Mouse (Mus musculus) left cerebral cortex, postnatal 14 days (tissue): ENCODE results near the gene Rasgef1b. TPM values are rescaled to one million over a fixed set of nuclear protein-coding genes. Genes with fewer than 3 reads are reported as not detected.

ENCODE experiments used
- DNase-seq, 2 experiments: peaks; one replicate each; pipeline ENCODE4 v3.0.0; 2021 to 2022; ENCODE audit warnings: low spot score in 2 of 2, mixed read lengths in 1 of 2
- intact Hi-C: fragments of 180-260 bp; cut with DNase I; formaldehyde crosslinking; loops from one replicate; pipeline ENCODE4 v1.15.1; 2025
- total RNA-seq, 2 experiments: library from RNA; stranded (reverse); gene quantifications; 2 replicates each; pipeline ENCODE4 v1.2.3; 2021

Gene Rasgef1b
- total RNA-seq, 2 experiments from 2014 or later: 66.9 to 68.5 TPM

DNA sequence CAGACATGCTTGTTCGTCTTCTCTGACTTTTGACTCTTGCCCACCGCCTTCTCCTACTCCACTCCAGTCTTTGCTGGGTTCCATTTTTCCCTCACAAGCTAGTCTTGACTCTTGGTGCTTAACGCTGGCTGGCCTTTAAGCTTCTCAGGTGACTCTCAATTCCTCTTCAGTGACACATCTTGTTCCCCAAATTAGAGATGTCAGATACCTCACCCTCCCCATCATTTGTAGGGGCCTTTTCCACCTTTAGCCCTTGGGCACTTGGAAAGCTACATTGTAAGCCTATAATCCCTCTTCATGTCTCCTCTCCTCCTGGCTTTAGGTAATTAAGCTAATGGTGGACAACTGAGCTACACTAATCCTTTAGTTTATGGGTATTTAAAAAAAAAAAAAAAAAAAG lies 338.6 kb downstream of the Rasgef1b start:
- DNase-seq: no peak
- intact Hi-C loops: no loop called here

DNA sequence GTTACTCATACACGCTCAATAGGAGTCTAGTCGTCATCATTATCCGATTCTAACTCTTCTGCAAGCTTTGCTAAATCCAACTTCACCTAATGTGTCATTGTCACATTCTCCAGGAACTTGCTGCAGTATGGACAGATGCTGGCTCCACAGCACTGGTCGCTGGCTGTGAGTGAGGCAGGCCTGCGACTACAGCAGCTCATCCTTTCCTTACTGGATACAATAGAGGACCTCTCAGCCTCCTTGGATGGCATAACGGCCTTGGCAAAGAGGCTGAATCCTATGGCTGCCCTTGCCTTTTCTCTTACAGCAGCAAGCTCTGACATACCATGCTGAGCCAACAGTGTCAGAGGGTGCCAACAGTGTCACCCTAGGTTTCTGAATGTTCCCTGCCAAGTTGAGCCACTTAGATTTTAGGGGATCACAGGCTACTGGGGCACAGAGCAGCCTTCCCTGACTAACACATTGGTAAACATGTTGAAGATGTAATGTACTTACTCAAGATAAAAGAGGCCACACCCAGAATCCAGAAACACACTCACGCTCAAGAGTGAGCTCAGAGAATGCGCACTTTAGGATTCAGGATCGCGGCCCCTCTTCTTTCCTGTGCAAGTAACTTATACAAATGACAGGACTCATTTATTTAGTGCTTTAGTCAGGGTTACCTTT lies 340.1 kb downstream of the Rasgef1b start:
- intact Hi-C loops: no loop called here
- DNase-seq: no peak

DNA sequence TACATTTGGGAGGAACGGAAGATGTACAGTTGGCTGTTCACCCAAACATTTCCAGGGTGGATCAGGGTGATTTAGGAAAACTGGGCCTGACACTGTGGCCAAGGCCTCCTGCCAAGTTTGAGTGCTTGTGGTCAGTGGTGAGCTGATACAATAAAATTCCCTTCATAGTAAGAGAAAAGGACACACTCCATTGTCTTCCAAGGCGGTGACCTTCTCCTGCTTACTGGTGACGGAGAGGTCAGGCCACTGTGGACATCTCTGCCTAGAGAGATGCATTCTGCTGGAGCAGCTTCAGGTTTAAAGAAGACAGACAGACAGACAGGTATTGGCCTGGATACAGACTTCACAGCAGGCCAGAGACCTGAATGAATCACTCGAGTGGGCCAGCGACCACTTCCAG lies 340.7 kb downstream of the Rasgef1b start:
- no peak for DNase-seq
- intact Hi-C loops: no loop called here

DNA sequence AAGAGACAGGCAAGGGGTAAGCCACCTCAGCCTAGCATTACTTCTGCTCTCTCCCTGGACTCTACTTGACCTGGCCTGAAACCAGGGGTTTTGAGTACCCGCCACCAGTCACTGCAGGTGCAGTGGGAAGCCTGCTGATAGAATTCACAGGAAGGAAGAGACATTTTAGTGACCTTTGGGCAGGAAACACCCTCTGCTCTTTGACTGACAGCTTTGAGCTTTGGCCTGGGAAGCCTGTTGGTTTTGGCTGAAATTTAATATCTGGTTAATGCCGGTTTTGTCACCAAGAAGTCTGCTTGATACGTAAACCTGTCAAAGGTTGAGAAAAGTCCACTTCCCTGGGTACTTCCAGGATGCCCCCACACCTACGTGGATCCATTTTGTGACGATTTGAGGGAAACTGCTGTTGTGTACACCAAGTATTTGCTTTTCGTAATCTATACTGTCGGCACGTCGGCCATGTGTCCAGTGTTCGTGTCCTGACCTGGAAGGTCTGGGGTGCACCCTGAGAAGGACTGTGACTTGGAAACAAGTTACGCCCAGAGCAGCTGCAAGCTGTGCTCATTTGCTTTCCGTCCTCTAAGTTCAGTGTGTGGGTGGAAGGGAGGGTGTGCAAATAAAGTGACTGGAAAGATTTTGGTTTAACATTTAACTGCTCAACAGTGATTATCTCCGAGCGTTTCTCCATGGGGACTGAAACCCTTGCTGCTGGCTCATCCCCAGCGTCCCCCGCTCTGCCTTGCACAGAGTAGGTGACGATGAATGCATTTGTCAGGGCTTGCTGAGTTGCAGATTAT lies 341.5 kb downstream of the Rasgef1b start:
- intact Hi-C loops: no loop called here
- DNase-seq: peak; percentile 63 to 79

DNA sequence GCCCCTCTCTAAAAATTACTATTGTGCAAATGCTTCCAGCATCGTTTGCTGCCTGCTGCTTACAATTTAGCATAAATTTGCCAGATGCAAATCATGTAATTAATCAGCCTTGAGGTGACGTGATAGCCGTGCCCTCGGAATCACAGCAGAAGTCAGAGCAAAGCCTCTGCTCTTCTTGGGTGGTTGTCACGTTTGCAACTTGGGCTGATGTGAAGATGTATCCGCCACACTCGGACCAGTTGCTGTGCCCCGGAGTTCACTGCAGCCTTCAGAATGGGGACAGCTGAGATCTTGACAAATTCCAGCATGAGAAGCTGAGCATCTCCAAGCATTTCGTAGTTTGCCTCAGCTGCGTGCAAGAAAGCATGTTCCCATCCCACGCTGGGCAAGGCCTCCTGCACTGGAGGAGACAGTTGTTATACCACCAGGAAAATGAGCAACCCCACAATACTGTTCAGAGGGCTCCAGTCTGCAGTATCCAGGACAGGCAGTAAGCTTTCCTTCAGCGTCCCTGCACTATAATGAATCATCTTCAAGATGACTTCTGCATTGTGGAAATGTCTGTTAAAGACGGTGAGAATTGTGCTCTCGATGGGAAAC lies 342.5 kb downstream of the Rasgef1b start:
- intact Hi-C loops: no loop called here
- DNase-seq: no peak

DNA sequence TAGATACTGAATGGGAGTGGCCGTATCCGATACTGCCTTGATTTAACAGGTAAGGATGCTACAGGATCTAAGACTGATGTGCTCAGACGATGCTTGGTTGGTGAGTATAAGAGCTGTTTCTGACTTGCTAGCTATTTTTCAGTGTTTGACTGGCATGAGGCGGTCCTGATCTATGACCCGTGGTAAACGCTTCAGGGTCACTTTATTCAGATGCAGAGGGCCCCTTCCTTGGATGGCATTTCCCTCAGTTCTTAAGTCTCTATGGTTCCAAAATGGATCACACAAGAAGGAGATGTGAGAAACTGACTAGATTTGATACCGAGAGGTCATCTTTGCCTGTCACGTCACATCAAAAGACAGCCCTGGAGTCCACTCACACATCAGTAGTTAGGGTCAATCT lies 343.1 kb downstream of the Rasgef1b start:
- intact Hi-C loops: no loop called here
- no peak for DNase-seq

DNA sequence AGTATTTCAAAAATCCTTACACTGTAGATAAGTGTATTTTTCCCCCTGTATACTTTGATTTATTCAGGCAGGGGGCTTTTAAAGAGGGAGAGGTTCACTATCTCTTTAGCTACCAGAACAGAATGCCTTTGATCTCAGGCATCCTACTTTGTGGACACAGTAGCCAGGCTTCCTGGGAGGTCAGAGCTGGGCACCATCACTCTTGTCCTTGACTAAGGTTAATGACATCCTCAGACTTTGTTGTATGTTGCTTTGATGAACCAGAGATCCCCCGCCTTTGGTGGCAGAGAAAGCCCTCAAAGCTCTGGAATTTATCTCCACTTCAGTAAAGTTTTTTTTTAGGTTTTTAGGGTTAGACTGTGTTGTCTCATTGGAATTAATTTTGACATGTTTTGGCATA lies 343.8 kb downstream of the Rasgef1b start:
- intact Hi-C loops: no loop called here
- DNase-seq: no peak

DNA sequence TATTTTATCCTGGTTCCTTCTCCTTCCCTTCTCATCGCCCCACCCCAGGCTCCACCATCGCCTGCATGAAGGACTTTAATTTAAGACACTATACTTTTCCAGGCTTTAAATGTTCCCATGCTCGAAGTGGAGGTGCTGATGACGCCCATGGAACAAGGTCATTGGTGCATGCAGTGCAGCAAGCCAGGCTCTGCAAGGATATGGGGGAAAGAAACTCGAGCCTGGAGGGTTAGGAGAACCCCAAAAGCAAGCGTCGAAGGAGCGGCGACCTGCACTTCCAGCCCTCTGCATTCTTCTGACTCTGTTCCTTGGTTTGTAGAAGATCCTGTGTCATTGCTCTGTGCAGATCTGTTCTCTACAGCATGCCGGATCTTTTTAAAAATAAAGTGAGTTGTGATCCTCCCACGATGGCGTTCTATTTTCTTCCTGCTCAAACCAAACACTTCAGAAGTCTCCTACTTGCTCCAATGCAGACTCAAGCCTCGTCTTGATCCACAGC lies 345.0 kb downstream of the Rasgef1b start:
- peak; percentile 69 to 86 for DNase-seq
- intact Hi-C loops: no loop called here

DNA sequence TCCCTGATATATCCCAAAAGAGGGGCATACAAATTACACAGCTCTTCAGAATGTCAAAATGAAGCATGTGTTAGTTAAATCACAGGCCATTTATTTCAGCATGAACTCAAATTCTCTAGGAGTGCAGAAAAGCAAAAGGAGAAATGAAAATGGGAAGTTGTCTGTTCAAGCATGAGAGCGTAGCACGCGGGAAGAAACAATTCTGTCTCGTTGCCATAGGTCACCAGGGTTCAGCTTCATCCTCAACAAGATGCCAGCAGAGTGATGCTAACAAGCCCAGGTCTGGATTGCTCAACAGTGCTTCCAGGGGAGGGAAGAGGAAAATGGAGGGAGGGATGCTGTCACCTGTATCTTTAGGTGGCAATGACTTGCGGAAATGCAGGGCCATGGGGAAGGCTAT lies 346.1 kb downstream of the Rasgef1b start:
- intact Hi-C loops: no loop called here
- no peak for DNase-seq

DNA sequence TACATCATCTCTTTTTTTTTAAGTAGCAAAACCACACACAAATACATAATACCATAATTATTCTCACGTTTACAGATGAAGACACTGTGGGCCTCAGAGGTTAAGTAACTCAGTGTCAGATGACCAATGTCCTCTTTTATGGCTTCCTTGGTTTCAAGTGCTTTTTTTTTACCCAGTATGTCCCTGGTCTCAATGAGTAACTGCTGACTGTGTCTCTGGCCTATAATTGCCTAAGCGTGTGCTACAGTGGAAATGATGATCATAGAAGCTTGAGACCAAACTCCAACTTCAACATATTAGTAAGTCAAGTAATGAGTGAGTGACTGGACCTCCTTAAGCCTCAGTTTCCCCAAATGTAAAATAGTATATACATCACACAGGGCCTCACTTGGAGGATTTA lies 347.2 kb downstream of the Rasgef1b start:
- intact Hi-C loops: no loop called here
- no peak for DNase-seq

DNA sequence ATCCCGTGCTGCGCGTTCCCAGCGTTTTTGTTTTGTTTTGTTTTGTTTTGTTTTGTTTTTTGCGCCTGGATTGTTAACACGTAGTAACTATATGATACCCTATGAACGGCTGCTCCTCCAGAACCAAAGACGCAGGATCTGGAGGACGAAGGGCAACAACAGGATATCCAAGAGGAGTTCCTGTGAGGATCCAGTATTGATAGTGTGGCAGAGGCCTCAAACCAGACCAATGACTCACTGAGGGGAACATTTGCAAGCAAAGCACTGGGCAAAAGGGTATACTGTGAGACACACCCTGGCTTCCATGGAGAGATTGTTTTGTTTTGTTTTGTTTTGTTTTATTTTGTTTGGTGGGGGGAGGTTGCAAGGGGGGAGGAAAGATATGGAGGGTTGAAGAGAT lies 348.0 kb downstream of the Rasgef1b start:
- no peak for DNase-seq
- intact Hi-C loops: no loop called here

DNA sequence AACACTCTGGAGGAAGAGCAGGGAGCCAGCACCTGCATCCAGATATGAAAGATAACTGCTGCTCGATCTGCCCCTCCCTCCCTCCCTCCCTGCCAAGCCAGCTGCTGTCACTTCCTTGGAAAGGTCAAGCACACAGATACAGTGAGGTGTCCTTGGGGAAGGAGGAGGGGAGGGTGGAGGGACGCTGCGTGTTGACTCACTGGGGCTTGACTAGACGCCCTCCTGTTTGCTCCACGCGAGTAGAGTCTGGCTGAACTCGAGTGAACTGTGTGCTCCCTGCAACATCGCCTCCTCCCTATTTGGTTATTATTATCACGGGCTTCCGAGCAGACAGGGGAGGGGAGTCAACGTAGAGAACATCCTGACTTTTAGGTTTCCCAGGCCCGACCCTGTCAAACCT lies 348.7 kb downstream of the Rasgef1b start:
- intact Hi-C loops: no loop called here
- DNase-seq: no peak

DNA sequence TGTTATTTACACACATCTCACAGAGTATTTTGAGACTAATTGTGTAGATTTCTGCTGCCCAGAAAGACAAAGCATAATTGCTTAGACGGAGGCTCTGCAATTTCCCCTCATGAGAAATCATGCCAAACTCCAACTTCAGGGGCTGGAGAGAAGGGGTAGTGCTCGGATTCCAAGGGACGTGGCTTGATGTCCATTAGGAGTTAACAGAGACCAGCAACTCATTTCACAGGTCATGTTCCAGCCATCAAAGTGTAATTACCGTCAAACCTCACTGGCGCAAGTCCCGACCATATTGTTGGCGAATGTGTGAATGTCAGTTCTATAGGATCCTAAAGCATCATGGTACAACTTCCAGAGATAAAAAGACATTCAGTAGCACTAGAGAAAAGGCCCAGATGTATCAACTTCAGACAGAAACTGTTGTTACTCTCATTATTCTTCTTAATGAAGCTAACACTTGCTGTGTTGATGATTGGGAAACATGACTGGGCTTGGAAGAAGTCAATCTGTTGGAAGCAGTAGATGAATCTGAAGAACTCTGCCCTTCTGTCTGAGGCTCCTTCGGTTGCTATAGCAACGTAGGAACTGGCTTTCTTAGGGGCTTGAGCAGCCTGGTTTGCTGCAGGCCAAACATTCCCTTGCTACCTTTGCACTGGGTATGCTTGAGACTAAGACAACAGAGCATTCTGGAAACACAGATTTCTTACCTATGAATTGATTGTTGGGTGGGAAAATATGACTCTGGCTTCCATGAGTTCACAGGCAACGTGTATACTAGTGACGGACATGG lies 350.2 kb downstream of the Rasgef1b start:
- intact Hi-C loops: no loop called here
- DNase-seq: no peak

DNA sequence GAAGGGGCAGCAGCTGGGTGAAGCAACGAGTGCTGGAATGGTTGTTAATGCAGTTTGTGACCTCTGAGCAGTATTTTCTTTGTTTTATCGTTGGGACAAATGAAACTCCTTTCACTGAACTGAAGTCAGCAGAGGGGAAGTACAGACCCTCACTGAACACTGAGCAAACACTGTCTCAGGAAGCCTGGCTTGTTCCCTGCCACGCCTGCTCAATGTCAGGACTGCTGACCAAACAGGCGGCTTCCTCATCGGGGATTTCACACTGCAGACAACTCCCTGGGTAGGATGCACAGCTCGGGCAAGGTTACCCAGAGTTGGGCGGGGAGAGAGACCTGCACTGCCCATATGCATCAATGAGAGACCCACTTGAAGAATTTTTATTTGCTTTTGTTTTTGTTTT lies 353.1 kb downstream of the Rasgef1b start:
- intact Hi-C loops: no loop called here
- DNase-seq: no peak

DNA sequence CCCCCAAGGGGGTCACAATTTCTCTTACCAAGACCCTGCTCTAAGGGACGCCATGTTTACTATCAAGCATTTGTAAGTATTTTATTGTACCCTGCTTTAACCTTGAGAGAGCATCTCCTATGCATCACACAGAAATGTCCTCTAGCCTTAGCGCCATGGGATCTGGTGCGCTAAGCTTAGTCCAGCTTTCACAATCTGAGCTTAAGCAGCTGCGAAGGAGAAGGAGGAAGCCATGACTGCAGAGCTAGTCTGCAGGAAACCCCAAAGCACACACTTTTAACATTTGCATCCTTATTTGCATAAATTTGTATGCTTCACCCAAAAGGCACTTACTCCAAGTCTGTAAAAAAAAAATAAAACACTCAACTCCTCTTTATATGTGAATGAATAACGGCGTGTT lies 354.4 kb downstream of the Rasgef1b start:
- intact Hi-C loops: no loop called here
- DNase-seq: no peak

DNA sequence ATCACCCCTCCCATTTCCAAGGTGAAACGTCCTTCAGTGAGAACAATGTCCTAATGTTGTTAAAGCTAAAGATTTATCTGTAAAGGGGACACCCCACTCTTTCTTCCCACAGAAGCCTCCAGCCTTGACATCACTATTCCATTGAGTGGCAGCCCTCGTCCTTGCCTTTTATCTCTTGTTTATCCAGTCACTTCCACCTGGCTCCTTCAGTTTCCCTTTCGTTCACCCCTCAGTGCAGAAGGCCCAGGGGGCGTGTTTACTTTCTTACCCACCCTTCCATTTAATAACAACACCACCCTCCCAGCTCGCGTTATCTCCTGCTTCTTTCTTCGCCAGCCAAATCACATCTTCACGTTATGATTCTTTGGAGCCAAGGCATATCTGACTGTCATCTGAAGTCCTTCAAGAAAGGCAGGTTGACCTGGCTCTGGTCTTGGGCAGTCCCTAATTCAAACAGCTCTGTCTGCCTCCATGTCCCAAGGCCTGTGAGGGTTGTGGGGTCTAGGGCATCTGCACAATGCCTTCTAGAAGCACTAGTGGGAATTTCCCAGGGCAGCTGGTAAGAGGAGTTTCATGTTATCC lies 355.2 kb downstream of the Rasgef1b start:
- no peak for DNase-seq
- intact Hi-C loops: no loop called here

DNA sequence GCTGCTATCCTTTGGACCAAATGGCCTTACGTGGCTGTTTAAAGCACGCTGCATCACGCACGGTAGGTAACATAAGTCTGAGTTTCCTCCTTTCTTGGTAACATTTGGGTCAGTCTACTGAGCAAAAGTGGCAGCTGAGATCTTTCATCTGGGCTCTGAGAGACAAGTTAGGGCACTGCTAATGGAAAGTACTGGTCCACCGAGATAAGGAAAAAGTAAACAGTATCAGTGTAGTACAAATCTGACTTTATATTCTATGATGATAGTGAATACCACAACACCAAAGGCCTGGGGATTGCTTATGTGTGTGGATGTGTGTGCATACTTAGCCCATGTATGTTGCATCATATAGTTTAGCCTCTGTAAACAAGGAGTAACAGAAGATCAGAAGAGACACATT lies 358.2 kb downstream of the Rasgef1b start:
- intact Hi-C loops: no loop called here
- no peak for DNase-seq

DNA sequence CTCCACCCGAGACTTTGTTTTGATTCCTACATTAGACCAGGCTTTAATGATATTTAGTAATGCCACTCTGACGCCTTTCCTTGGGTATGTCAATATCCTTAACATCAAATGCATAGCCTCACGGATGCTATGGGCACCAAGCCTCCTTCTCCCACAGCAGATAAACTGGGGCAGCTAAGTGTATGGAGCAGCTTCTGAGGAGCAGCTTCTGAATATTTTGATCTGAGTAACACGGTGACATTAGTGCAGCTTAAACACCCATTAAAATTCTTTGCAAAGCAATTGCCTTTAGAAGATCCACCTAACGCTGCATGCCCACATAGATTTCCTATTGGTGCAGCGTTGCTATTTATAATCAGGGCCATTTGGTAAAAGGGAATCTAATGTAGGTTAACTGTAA lies 359.6 kb downstream of the Rasgef1b start:
- DNase-seq: no peak
- intact Hi-C loops: no loop called here

DNA sequence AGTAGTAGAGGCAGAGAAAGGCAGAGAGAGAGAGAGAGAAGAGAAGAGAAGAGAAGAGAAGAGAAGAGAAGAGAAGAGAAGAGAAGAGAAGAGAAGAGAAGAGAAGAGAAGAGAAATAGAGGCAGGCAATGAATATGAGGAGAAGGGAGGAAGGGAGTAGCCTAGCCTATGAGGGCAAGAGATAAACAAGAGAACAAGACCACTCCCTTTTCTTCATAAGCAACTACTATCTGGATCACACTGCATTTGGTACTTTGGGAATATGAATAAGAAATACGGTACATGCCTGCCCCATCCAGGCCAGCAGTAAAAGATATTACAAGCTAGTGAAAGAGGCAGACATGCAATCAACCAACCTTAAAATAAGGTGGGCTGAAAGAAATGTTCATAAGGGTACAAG lies 360.2 kb downstream of the Rasgef1b start:
- no peak for DNase-seq
- intact Hi-C loops: no loop called here

DNA sequence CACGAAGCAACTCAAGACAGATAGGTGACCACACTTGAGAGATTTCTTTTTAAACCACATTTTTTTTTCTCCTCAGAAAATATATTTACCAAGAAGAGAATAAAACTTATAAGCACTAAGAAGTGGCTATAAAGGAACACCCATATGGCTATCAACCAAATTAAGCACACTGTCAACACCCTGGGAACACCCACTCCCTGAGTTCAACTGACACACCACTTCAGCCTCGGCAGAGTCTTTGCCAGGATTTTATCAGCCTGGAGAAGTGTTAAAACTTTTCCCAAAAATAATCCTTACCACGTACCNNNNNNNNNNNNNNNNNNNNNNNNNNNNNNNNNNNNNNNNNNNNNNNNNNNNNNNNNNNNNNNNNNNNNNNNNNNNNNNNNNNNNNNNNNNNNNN lies 368.3 kb downstream of the Rasgef1b start:
- peak; percentile 41 for DNase-seq
- intact Hi-C loops: loop anchor here (5.0 kb wide), 1 partner anchor 108 kb away; no protein-coding TSS in a partner anchor
